9 mouse cellular contexts compared by ENCODE assay signal in the genomic region with DNA sequence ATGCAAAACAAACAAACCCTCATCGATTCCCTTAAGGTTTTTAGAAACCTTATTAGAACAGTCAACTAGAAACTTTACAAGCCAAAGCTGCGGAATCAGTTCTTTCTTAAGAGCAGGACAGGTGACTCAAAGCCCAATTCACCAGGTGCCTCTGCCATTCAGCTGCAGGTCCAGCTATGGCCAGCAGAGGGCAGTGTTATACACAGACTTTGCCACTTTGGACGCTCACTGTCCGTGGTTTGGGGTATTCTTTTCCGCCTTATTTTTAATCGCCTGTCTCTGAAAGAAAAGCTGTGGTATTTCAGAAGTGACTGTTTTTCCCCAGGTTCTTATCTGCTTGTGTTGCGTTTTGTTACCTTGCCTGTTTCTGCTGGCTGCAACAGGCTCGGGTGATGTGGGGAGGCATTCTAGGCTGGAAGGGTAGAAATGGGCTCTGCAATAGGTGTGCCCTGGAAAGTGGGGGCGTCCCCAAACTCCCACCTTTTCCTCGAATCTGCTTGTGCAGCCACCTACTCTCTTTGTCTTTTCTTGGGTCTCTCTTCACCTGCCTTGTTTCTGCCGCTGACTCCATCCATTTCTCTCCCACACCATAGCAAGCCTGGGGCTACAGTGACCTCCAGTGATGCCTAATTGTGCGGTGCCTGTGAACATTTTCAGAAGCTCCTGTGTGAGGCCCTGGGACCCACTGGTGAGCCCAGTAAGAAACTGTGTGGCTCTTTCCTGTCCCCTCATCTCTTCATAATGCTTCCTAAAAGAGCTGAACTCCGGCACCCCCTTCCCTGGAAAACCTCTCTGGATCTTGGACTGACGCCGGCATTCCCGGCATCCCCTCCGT.
DNase-seq lines count a peak whose midpoint lies in the region; ATAC-seq and TF ChIP-seq lines count a peak whose summit lies in the region.
"Had no signal": no experiment of that assay in that cellular context is flagged by ENCODE, and none has a peak within 500 bp of the region (broad histone marks: within the 10 kb centered on the region; RNA-seq: fewer than 3 reads in every experiment).

No protein-coding gene starts in this region.

- peak overlapping the region; percentile 30 for H3K4me3 ChIP-seq in hindbrain, embryonic 16.5 days (ENCODE audit: low read length)
- H3K4me3 ChIP-seq in left cerebral cortex, adult 2 months = peak overlapping the region; percentile 24; the same call in 1 of the 2 replicates
- peak overlapping the region; percentile 81 for H3K4me3 ChIP-seq in megakaryocyte, embryonic 14.5 days (replicated peaks)
- H3K4me3 ChIP-seq: myocyte had no signal

- H3K4me2 ChIP-seq in hindbrain, embryonic 16.5 days (ENCODE audit: low read length) = peak overlapping the region; percentile 60

- DNase-seq in R1 (ENCODE audit: low read depth, low spot score) = peak; percentile 67
- peak; percentile 84 for DNase-seq in cerebellum, adult 9-10 months
- DNase-seq in frontal cortex, postnatal 36 days (ENCODE audit: low spot score in 2 of 2) = peak; percentile 81 to 87
- DNase-seq in left cerebral cortex, adult 2 months (ENCODE audit: extremely low spot score in 1 of 2, low spot score in 2 of 2) = peak; percentile 71 to 86
- peak; percentile 76 for DNase-seq in right cerebral cortex, postnatal 25 days
- DNase-seq in urinary bladder, postnatal 4 days (ENCODE audit: low spot score in 2 of 2) = peak; percentile 54 to 83

- intact Hi-C loops in left cerebral cortex, adult 2 months (cut with DNase I) = loop anchor here (2.0 to 10.0 kb wide), 6 partner anchors 72 to 730 kb away; a partner anchor contains a TSS

- no peaks in the 10 kb centered on the region for H3K9me3 ChIP-seq in hindbrain, embryonic 16.5 days (ENCODE audit: control insufficient read depth, low read length)
- peaks cover 6% of the 10 kb centered on the region for H3K9me3 ChIP-seq in megakaryocyte, embryonic 14.5 days

- TF ChIP-seq CTCF in left cerebral cortex, adult 2 months (IDR thresholded peaks at IDR 0.05) = peak; percentile 99

- H3K36me3 ChIP-seq in hindbrain, embryonic 16.5 days (ENCODE audit: control insufficient read depth, insufficient read depth, low read length) = no peaks in the 10 kb centered on the region
- H3K36me3 ChIP-seq in megakaryocyte, embryonic 14.5 days (replicated peaks; ENCODE audit: low read length) = no peaks in the 10 kb centered on the region

- H3K9ac ChIP-seq in hindbrain, embryonic 16.5 days (ENCODE audit: low read depth, low read length) = peak overlapping the region; percentile 46; the same call in 1 of the 2 replicates

- peak; percentile 65; the same call in 1 of the 2 replicates for ATAC-seq in hindbrain, embryonic 16.5 days

- H3K4me1 ChIP-seq in hindbrain, embryonic 16.5 days (ENCODE audit: control insufficient read depth, insufficient read depth, low read depth, low read length) = no peaks in the 10 kb centered on the region; the same call in 1 of the 2 replicates
- H3K4me1 ChIP-seq in megakaryocyte, embryonic 14.5 days = peaks cover 27% of the 10 kb centered on the region

- WGBS in hindbrain, embryonic 16.5 days = 43% methylated on average over 17 of the region's 17 CpGs

- H3K27ac ChIP-seq in hindbrain, embryonic 16.5 days (ENCODE audit: low read depth, low read length) = no peak overlapping the region
- peak overlapping the region; percentile 79 for H3K27ac ChIP-seq in left cerebral cortex, adult 2 months

- no peaks in the 10 kb centered on the region for H3K27me3 ChIP-seq in hindbrain, embryonic 16.5 days (replicated peaks; ENCODE audit: control insufficient read depth, insufficient read depth, low read length)
- H3K27me3 ChIP-seq in megakaryocyte, embryonic 14.5 days (replicated peaks) = peaks cover 4% of the 10 kb centered on the region

Comparison
In these comparisons a context has a peak if more than half of its experiments do, and no peak if none do; other contexts are left out.
1. H3K4me3 ChIP-seq: peak in every context shown above with its lines; median percentile 81 in megakaryocyte, embryonic 14.5 days; 30 in hindbrain, embryonic 16.5 days; 24 in left cerebral cortex, adult 2 months.